Mouse (Mus musculus) ES-Bruce4 (cell line): ENCODE measurements around the gene Itga9.

ENCODE experiments used
- CTCF ChIP-seq: IDR thresholded peaks from one replicate; pipeline ENCODE4 v1.8.1; 2011; ENCODE audit warnings: low read depth, low read length
- EP300 ChIP-seq: IDR thresholded peaks from 2 replicates; pipeline ENCODE4 v1.6.1; 2011; ENCODE audit warnings: low read depth, low read length; ENCODE audit not compliant: insufficient read depth

- no peak for TF ChIP-seq EP300
- no peak for TF ChIP-seq CTCF
These were observed 276.7 kb downstream of the Itga9 start for GRCm38 (mm10) chr9:118883150-118883549.
